Mouse (Mus musculus): ENCODE results near the gene Gm11549.

Gm11549 gene

GRCm38 (mm10) chr3:36516196-36516595, 5.4 kb downstream of the Gm11549 start:
- no peak for DNase-seq (ENCODE audit: extremely low spot score, low spot score)

GRCm38 (mm10) chr3:36511491-36511890, 10.1 kb downstream of the Gm11549 start:
- DNase-seq (ENCODE audit: extremely low spot score, low spot score): no peak

- no peak for DNase-seq (ENCODE audit: extremely low spot score, low spot score)
Observed at GRCm38 (mm10) chr3:36505809-36506735, 15.5 kb downstream of the Gm11549 start.

- DNase-seq (ENCODE audit: extremely low spot score, low spot score): no peak
Observed at GRCm38 (mm10) chr3:36505306-36505705, 16.3 kb downstream of the Gm11549 start.

- no peak for DNase-seq (ENCODE audit: extremely low spot score, low spot score)
Observed at GRCm38 (mm10) chr3:36501546-36501945, 20.1 kb downstream of the Gm11549 start.

- no peak for DNase-seq (ENCODE audit: extremely low spot score, low spot score)
Observed at GRCm38 (mm10) chr3:36500976-36501375, 20.6 kb downstream of the Gm11549 start.

- DNase-seq (ENCODE audit: extremely low spot score, low spot score): no peak
Observed at GRCm38 (mm10) chr3:36499418-36499817, 22.2 kb downstream of the Gm11549 start.

- no peak for DNase-seq (ENCODE audit: extremely low spot score, low spot score)
Observed at GRCm38 (mm10) chr3:36498224-36498623, 23.4 kb downstream of the Gm11549 start.

GRCm38 (mm10) chr3:36496746-36497145, 24.9 kb downstream of the Gm11549 start:
- peak; percentile 68 for DNase-seq (ENCODE audit: extremely low spot score, low spot score)

- DNase-seq (ENCODE audit: extremely low spot score, low spot score): no peak
Observed at GRCm38 (mm10) chr3:36496273-36496672, 25.3 kb downstream of the Gm11549 start.

- peak; percentile 91 for DNase-seq (ENCODE audit: extremely low spot score, low spot score)
Observed at GRCm38 (mm10) chr3:36495436-36495835, 26.2 kb downstream of the Gm11549 start.

GRCm38 (mm10) chr3:36494613-36495012, 27.0 kb downstream of the Gm11549 start:
- no peak for DNase-seq (ENCODE audit: extremely low spot score, low spot score)

GRCm38 (mm10) chr3:36493641-36494283, 27.9 kb downstream of the Gm11549 start:
- no peak for DNase-seq (ENCODE audit: extremely low spot score, low spot score)

- DNase-seq (ENCODE audit: extremely low spot score, low spot score): no peak
Observed at GRCm38 (mm10) chr3:36492716-36493391, 28.8 kb downstream of the Gm11549 start.

- no peak for DNase-seq (ENCODE audit: extremely low spot score, low spot score)
Observed at GRCm38 (mm10) chr3:36491535-36491934, 30.1 kb downstream of the Gm11549 start.

- DNase-seq (ENCODE audit: extremely low spot score, low spot score): no peak
Observed at GRCm38 (mm10) chr3:36489590-36489910, 32.1 kb downstream of the Gm11549 start.

GRCm38 (mm10) chr3:36488899-36489589, 32.6 kb downstream of the Gm11549 start:
- no peak for DNase-seq (ENCODE audit: extremely low spot score, low spot score)

- DNase-seq (ENCODE audit: extremely low spot score, low spot score): no peak
Observed at GRCm38 (mm10) chr3:36488367-36488766, 33.2 kb downstream of the Gm11549 start.

GRCm38 (mm10) chr3:36486881-36487280, 34.7 kb downstream of the Gm11549 start:
- DNase-seq (ENCODE audit: extremely low spot score, low spot score): no peak

- no peak for DNase-seq (ENCODE audit: extremely low spot score, low spot score)
Observed at GRCm38 (mm10) chr3:36486176-36486575, 35.4 kb downstream of the Gm11549 start.

GRCm38 (mm10) chr3:36484292-36484691, 37.3 kb downstream of the Gm11549 start:
- no peak for DNase-seq (ENCODE audit: extremely low spot score, low spot score)

- DNase-seq (ENCODE audit: extremely low spot score, low spot score): no peak
Observed at GRCm38 (mm10) chr3:36482940-36483339, 38.7 kb downstream of the Gm11549 start.

Data from neural tube, embryonic 10.5 days (tissue).